Mouse (Mus musculus) cerebellum, adult 2 months (tissue): ENCODE measurements around the gene Def6. TPM values are rescaled to one million over a fixed set of nuclear protein-coding genes. Genes with fewer than 3 reads are reported as not detected.

Source experiments
- DNase-seq, 2 experiments: peaks; one replicate each; pipeline ENCODE4 v3.0.0; 2021
- H3K27ac ChIP-seq: fragments of 200-500 bp; 2 replicates; pipeline ENCODE4 v1.5.1; 2012; ENCODE audit warnings: low read length, control low read depth, inconsistent platforms; ENCODE audit not compliant: insufficient read depth
- H3K27me3 ChIP-seq: fragments of 200-500 bp; 2 replicates; pipeline ENCODE4 v1.6.1; 2012; ENCODE audit warnings: inconsistent platforms, mild to moderate bottlenecking, low read length, moderate library complexity; ENCODE audit not compliant: control insufficient read depth, insufficient read depth
- H3K4me1 ChIP-seq: fragments of 200-500 bp; 2 replicates; pipeline ENCODE4 v1.6.1; 2011; ENCODE audit warnings: low read length; ENCODE audit not compliant: control insufficient read depth, insufficient read depth
- H3K4me3 ChIP-seq: fragments of 200-500 bp; replicated peaks from 2 replicates; pipeline ENCODE3; 2011; ENCODE audit warnings: mild to moderate bottlenecking, low read depth, low read length, control low read depth; ENCODE audit not compliant: insufficient read depth
- CTCF ChIP-seq: fragments of 200-500 bp; IDR thresholded peaks from 2 replicates; pipeline ENCODE4 v1.5.1; 2011; ENCODE audit warnings: low read depth, mild to moderate bottlenecking, control low read depth, low read length, moderate library complexity, borderline replicate concordance; ENCODE audit not compliant: insufficient read depth
- POLR2A ChIP-seq: fragments of 200-500 bp; IDR thresholded peaks from 2 replicates; pipeline ENCODE4 v1.6.1; 2011; ENCODE audit warnings: low read length, control low read depth, borderline replicate concordance; ENCODE audit not compliant: insufficient read depth
- WGBS: fragments of 180-500 bp; shearing (Covaris S2); methylation state at CpG from one replicate; pipeline ENCODE4 v1.1.7; 2018; 5-methylcytosine and 5-hydroxymethylcytosine counted together
- polyA plus RNA-seq: library from polyadenylated mRNA; depleted of rRNA; stranded (reverse); fragments of >200 nt; gene quantifications from 2 replicates; pipeline ENCODE4 v1.2.3, GENCODE M21; 2012

Def6 gene
- polyA plus RNA-seq, 1 experiment: 5.4 TPM

DNA sequence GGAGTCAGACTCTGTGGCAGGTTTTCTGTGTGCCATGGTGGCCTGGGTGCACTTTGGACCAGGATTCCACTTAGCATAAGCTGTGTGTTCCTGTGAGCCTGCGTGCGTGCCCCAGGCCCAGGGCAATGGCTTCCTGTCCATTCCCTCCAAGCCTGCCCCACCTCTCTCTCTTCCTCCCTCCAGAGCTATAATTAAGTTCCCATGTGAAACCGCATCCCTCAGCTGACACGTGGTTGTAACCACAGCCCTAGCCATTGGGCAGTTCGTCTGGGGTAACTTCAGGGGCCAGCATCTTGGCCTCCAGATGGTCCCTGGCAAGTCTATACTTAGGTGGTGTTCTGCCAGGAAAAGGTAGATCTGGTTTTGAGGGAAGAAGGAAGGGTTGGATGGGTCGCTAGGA lies 40.0 kb downstream of the Def6 start:
- Histone ChIP-seq H3K27me3 (no peaks in the 10 kb centered on the region), H3K4me1 (0 out of 2 replicates have a peak, but pooled peaks cover 4% of the 10 kb centered on the region), H3K4me3 (no peak overlapping the region), H3K27ac (no peak overlapping the region)
- TF ChIP-seq CTCF (no peak), POLR2A (no peak)
- no peak for DNase-seq
- WGBS: 41% methylated on average over 6 of the region's 6 CpGs

DNA sequence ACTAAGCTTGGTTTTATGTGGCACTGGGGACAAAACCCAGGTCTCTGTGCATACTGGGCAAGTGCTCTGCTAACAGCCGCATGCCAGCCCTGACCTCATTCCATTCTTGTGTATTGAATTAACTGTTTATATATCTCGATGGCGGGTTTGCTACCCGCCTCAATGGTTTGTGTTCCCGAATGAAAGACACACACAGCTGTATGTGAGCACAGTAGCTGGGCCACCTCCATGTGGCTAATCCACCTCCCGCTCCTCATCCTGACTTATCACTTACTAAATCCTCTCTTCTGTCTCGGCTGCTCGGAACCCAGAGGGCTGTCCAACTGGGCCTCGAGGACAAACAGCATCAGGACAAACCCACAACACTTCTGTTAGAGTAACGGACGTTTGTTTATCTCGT lies 41.5 kb downstream of the Def6 start:
- Histone ChIP-seq H3K27me3 (no peaks in the 10 kb centered on the region), H3K4me3 (no peak overlapping the region), H3K27ac (no peak overlapping the region), H3K4me1 (0 out of 2 replicates have a peak, but pooled peaks cover 4% of the 10 kb centered on the region)
- no peak for DNase-seq
- TF ChIP-seq POLR2A (no peak), CTCF (no peak)
- 89% methylated on average over 12 of the region's 12 CpGs for WGBS

DNA sequence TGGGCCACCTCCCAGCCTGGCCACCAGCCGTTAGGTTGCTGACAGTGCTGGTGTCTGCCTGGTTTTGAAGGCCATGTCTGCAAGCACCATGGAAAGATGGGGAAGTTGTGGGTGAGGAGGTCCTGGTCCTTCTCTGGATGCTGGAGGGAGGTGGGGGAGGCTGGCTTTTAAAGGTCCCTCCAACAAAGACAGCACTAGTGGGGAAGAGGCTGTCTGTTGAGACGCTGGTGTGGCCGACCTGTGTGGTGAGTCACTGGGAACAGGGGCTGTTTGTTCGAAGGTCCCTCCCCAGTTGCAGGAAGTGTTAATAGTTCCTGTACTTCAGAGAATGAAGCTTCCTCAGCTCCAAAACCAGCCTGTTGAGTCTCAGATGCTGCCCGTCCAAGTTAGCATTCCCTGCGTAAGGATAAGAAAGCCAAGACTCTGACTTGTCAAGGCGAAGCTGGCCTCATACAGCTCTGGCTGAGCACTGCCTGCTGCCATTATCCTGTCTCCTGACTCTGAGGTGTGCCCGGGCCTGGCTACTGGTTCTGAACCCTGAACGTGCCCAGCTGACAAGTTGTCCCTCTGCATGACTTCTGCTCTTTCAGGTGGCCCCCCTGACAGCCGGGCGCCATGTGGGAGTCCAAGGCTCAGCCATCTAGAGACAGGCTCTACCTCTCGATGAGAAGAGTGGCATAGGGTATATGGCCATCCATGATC lies 44.2 kb downstream of the Def6 start:
- DNase-seq: no peak
- TF ChIP-seq POLR2A (no peak), CTCF (no peak)
- peaks cover 9% of the 10 kb centered on the region for H3K4me1 ChIP-seq
- H3K4me3 ChIP-seq: no peak overlapping the region
- no peaks in the 10 kb centered on the region for H3K27me3 ChIP-seq
- WGBS: 76% methylated on average over 12 of the region's 12 CpGs
- H3K27ac ChIP-seq: no peak overlapping the region

DNA sequence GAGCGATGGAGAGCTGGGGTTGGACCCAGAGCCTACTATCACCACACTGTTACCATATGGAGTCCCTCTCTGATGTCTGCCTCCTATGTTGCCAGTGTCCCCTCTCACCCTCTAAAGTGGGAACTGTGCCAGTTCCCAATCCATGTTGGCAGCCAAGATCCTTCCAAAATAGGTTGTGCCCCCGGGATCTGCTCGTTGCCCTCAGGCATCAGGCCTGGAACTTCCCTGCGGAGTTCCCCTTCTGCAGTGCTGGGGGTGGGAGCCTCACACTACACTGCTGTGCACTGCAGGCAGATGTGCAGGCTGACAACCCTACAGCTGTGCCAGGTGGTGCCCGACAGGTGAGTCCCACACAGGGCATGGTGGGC lies 44.7 kb downstream of the Def6 start:
- TF ChIP-seq POLR2A (no peak), CTCF (no peak)
- no peak for DNase-seq
- no peak overlapping the region for H3K27ac ChIP-seq
- WGBS: 38% methylated on average over 5 of the region's 5 CpGs
- H3K4me3 ChIP-seq: no peak overlapping the region
- peaks cover 14% of the 10 kb centered on the region for H3K4me1 ChIP-seq
- no peaks in the 10 kb centered on the region for H3K27me3 ChIP-seq

DNA sequence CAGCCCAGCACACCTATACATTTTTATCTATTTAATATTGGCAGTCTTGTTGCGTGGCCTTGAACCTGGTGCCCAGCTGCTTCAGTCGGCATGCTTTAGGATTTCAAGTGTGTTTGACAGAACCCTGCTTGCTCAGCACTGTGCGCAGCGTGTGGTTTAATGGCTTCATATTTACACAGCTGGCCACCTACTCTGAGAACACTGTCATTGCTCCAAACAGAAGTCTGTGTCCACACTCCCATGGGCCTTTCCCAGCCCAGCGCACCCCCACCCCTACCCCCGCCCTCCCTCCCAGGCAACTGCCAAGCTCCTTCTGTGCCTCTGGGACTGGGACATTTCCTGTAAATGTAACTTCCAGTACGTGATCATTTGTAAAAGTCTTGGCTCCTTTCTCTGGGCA lies 45.6 kb downstream of the Def6 start:
- Histone ChIP-seq H3K4me3 (no peak overlapping the region), H3K27me3 (no peaks in the 10 kb centered on the region), H3K27ac (no peak overlapping the region), H3K4me1 (peaks cover 14% of the 10 kb centered on the region)
- WGBS: 78% methylated on average over 7 of the region's 7 CpGs
- no peak for DNase-seq
- TF ChIP-seq CTCF (no peak), POLR2A (no peak)

DNA sequence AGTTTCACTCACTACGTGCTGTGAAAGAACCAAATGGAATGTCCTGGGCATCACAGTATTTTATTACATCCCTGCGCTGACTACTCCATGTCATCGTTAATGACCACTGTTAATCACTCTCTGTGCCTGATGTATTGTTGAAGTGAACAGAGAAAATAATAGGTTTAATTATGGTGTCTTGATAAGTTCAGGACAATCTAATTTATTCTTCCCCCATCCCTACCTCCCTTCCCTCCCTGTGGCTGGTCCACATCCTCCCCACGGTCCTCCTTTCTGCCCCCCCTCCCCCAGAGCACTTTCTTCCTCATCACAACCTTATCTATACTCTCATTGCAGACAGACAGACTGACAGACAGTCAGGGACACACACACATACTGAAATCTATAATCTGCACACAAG lies 47.2 kb downstream of the Def6 start:
- H3K27ac ChIP-seq: no peak overlapping the region
- no peak for DNase-seq
- no peak for TF ChIP-seq POLR2A
- no peak for TF ChIP-seq CTCF
- H3K27me3 ChIP-seq: no peaks in the 10 kb centered on the region
- H3K4me3 ChIP-seq: no peak overlapping the region
- WGBS: 90% methylated on average over 4 of the region's 4 CpGs
- peaks cover 14% of the 10 kb centered on the region for H3K4me1 ChIP-seq

DNA sequence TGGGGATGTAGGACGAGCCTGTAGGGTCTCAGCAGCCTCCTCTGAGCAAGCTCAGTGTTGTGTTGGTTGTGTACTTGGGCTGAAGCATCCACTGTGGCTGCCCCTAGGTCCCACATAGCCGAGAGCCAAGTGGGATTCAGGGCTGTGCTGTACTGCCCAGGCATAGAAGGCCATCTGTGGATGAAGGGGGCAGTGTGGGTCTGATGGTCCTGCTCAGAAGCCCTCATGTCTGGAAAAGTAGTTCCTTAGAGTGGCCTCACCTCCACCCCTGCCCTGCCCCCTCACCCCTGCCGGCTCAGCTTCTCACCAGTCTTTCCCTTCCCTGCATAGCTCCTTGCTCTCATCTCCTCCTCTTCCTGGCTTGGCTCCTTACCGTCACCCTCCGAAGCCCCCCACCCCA lies 48.1 kb downstream of the Def6 start:
- Histone ChIP-seq H3K4me1 (peaks cover 14% of the 10 kb centered on the region), H3K27ac (no peak overlapping the region), H3K4me3 (no peak overlapping the region), H3K27me3 (no peaks in the 10 kb centered on the region)
- DNase-seq: no peak
- WGBS: 57% methylated on average over 5 of the region's 5 CpGs
- TF ChIP-seq CTCF (no peak), POLR2A (no peak)

DNA sequence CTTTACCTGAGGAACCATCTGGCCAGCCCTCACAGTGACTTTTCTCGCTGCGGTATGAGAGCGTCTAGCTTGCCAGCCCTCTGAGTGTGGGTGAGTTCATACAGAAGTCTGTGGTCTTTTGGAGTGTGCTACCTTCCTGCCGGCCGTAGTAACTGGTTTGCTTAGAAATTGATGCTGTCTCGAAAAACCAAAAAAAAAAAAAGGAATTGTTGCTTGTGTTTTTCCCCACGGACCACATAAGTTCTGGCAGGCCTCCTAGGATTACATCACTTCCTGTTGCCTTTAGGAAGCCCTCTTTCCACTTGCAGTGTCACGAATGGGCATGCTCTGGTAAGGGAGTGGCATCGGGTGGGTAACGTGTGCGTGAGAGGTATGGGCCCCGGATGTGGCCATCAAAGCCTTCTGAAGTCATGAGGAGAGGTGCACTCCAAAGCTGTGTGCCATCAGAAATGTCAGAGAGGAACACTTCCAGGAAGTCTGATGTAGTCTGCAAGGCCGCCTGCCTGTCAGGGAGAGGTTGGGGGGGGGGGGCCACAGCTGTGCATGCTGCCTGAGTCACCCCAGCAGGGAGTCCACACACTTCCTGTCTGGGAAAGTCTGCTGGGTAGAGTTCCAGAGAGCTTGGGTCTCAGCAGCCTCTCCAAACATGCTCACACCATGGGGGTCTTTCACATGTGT lies 49.2 kb downstream of the Def6 start:
- H3K27ac ChIP-seq: no peak overlapping the region
- peaks cover 14% of the 10 kb centered on the region for H3K4me1 ChIP-seq
- no peaks in the 10 kb centered on the region for H3K27me3 ChIP-seq
- no peak for DNase-seq
- TF ChIP-seq CTCF (no peak), POLR2A (no peak)
- no peak overlapping the region for H3K4me3 ChIP-seq
- WGBS: 35% methylated on average over 13 of the region's 13 CpGs
